Mouse (Mus musculus) heart, adult 8-10 months (tissue): Measurements from ENCODE around the gene Kmt5a. TPM values are rescaled to one million over a fixed set of nuclear protein-coding genes. Genes with fewer than 3 reads are reported as not detected.
A peak's percentile ranks its signal among the peaks of the same experiment; 100 is the strongest.
"Not testable (repeated sequence)": the region's sequence is repeated elsewhere in the genome, so short reads cannot be mapped to it uniquely, and the experiment has no call there.

ENCODE experiments used
- DNase-seq: peaks from one replicate; pipeline ENCODE4 v3.0.0; 2022; ENCODE audit warnings: low spot score
- total RNA-seq, 4 experiments: library from RNA; stranded (reverse); gene quantifications; 2 replicates each; pipeline ENCODE4 v1.2.4; 2022

The Kmt5a gene
- total RNA-seq, 4 experiments from 2014 or later: 197 to 262 (median 216) TPM

DNA sequence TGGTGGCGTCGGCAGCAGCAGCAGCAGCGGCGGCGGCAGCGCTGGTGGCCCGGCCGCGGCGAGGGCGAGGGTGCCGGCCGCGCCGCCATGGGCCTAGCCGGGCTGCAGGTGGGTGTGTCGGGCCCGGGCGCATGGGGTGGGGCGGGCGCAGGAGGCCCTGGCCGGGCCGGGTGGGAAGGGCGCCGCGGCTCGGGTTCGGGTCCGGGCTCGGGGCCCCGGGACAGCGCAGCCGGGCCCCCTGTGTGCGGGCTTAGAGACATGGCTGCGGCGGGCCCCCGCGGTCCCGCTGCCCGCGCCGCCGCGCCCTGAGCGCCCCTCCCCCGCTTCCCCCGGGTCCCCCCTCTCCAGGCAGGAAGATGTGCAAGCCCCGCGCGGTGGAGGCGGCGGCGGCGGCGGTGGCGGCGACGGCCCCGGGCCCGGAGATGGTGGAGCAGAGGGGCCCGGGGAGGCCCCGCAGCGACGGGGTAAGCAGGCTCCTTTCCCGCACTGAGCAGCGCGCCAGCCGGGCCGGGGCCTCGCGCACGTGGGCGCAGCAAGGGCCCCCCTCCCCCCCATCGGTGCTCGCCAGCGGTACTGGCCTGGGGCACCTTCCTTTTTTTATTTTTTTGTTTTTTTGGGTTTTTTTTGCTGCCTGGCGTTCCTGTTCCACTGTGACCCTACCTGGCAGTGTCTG lies 6.0 kb downstream of the Kmt5a start:
- no peak for DNase-seq

GRCm38 (mm10) chr5:124446301-124446881 lies 6.7 kb downstream of the Kmt5a start:
- peak; percentile 71 for DNase-seq

- no peak for DNase-seq
Observed at GRCm38 (mm10) chr5:124449494-124449893, 9.8 kb downstream of the Kmt5a start.

DNA sequence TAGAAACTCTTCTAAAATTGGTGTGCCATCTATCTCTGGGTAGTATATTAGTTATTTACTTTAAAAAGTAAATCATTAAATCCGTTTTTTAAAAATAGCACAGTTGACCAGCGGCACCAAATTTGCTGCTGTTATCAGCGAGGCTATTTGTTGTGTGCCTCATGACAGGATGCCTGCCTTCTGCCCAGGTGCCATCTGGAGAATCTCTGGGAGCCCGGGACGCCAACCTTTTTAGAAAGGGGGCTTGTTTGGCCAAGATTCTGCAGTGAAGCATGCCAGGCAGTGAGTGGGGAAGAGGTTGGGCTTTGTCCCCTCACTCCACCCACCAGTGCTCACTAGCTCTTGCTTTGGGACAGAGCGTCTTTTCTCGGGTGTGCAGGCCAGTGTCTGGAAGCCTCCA lies 10.3 kb downstream of the Kmt5a start:
- DNase-seq: no peak

GRCm38 (mm10) chr5:124450641-124451340 lies 11.1 kb downstream of the Kmt5a start:
- no peak for DNase-seq

- no peak for DNase-seq
Observed at GRCm38 (mm10) chr5:124452494-124453228, 12.9 kb downstream of the Kmt5a start.

- DNase-seq: no peak
Observed at GRCm38 (mm10) chr5:124453339-124454081, 13.8 kb downstream of the Kmt5a start.

DNA sequence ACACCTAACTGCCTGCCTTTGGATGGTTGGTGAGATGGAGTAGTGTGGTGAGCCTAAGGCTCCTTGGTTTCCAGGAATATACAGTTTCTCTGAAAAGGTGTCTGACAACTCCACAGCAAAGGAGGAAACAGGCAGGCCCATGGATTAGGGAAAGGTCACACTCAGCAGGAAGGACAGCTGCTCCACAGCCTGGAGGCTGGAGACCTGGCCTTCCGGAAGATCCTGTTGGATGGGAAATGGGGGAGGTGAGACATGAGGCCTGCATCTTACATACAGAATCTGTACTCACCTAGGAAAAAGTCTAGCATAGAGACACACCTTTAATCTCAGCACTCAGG lies 14.3 kb downstream of the Kmt5a start:
- no peak for DNase-seq

- DNase-seq: no peak
Observed at GRCm38 (mm10) chr5:124456762-124457161, 17.0 kb downstream of the Kmt5a start.

- DNase-seq: not testable (repeated sequence)
Observed at GRCm38 (mm10) chr5:124460922-124461321, 21.2 kb downstream of the Kmt5a start.

DNA sequence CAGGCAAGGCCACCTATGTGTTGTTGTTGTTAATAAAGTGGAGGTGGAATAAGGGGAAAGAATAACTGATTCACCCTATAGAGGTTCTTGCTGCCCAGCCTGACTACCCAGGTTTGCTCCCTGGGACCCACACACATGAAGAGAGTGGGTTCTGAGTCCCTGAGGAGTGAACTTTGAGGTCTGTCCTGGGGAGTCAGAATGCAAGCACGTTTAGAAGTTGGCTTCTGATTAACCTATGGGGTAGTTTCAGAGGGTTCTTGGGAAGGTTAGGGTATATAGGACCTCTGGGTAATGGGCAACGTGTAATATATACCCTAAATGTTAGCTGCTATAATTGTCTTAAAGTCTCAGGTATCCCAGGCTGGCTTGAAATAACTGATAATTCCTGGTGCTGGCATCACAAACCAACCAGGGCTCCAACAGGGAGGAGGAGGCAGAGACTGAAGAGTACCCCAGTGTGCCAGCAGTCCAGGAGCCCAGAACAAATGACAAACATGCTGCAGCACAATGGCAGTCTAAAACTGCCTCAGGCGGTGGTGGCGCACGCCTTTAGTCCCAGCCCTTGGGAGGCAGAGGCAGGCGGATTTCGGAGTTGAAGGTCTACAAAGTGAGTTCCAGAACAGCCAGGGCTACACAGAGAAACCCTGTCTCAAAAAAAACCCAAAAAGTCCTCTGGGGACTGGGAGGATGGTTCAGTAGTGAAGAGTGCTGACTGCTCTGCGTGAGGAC lies 22.7 kb downstream of the Kmt5a start:
- no peak for DNase-seq

GRCm38 (mm10) chr5:124463462-124463861 lies 23.7 kb downstream of the Kmt5a start:
- no peak for DNase-seq

DNA sequence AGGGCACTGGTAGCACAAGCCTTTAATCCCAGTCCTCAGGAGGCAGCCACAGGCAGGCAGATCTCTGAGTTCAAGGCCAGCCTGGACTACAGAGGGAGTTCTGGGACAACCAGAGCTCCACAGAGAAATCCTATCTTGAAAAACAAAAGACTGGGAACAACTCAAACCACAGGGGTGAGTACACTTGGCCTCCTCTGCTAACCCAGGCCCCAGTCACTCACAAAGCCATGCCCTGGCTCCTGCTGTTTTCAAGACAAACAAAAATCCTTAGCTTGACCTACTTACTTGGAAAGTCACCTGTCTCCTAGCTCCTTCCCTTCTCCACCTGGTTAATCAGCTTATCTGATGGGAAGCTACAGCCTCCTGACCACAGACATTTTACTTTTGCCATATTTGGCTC lies 25.2 kb downstream of the Kmt5a start:
- no peak for DNase-seq

DNA sequence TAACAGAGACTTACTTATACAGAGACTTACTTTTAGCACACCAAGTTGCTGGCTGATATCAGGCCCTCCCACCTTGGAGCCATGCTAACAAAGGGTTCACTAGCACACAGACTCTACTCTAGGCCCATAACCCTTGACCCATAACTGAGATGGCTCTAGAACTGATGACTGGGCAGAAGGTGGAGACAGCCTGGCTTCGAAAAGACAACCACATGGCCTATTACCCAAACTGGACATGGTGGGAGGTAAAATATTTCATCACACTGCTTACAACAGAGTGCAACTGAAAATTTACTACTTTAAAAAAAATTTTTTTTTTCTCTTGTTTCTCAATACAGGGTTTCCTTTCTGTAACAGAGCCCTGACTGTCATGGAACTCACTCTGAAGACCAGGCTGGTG lies 28.0 kb downstream of the Kmt5a start:
- DNase-seq: no peak

DNA sequence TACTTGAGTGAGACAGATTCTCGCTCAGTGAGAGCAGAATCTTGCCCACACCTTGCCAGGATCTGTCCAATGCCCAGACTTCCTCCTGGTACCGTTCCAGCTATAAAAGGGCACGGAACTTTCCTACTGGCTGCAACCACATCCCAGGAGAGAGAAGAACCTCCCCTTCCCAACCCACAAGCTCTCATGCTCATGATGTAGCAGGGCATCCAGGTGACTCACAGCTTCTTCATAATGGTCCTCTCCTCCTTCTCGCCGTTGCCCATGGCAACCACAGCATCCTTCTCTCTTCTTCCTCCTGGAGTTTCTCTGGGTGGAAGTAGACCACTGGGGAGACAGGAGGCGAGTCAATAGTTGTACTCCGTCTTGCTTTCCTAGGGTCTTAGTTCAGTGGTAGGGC lies 28.6 kb downstream of the Kmt5a start:
- no peak for DNase-seq

GRCm38 (mm10) chr5:124469486-124469885 lies 29.8 kb downstream of the Kmt5a start:
- no peak for DNase-seq

- no peak for DNase-seq
Observed at GRCm38 (mm10) chr5:124470591-124471171, 31.0 kb downstream of the Kmt5a start.

- DNase-seq: no peak
Observed at GRCm38 (mm10) chr5:124478873-124479204, 39.1 kb downstream of the Kmt5a start.

DNA sequence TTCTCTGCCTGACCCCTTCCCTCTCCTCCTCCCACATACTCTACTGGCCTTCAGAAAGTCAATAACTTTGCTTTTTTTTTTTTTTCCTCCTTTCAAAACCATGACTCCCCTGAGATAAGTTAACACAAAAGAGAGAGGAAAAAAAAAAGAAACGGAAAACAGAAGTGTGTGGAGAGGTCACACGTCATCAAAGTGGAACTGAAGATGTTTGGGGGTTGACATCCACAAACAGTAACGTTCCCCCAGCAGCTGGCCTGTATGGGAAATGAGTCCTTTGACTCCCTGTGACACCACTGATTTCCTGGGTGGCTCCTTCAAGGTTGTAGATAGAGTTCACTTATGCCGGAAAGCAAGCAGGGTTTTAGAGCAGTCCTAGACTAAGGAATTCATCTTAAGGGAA lies 40.4 kb downstream of the Kmt5a start:
- DNase-seq: no peak

DNA sequence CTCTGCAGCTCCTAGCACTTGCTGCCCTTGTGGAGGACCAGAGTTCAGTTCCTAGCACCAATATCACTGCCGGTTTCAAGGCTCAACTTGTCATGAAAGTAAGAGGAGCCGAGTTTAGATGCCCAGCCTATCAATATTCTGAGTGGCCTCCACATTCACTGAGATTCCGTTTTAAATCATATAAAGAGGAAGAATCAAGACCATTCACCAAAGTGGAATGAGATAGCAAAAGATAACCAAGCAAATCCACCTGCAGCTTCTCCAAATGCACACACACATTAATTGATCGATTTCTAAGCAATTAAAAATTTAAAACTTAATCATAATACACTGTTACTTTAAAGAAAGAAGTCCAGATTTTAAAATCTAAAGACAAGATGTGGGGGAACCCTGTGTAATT lies 42.0 kb downstream of the Kmt5a start:
- no peak for DNase-seq

DNA sequence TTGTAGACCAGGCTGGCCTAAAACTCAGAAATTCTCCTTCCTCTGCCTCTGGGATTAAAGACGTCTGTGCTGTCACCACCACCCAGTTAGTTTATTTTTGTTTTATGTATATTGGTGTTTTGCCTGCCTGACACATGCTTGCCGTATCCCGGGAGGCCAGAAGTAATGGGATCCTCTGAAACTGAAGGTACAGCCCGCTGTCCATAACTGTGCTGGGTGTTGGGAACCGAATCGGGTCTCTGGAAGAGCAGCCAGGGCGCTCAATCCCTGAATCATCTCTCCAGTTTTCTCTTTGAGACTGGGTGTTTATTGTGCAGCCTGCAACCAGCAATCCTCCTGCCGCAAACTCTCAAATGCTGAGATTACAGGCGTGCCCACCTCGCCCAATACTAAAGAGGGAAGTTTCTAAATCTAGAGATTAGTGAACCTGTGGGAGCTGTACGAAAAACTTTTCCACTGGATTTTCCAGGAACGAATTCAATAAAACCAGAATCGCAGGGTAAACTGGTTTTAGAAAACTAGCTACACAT lies 42.8 kb downstream of the Kmt5a start:
- DNase-seq: no peak
